Mouse (Mus musculus) layer of hippocampus, adult 9-10 months (tissue): ENCODE measurements around the gene Cd300e.
A peak's percentile ranks its signal among the peaks of the same experiment; 100 is the strongest.

Experiments
- DNase-seq: peaks from one replicate; pipeline ENCODE4 v3.0.0; 2022; ENCODE audit warnings: low spot score

The Cd300e gene

GRCm38 (mm10) chr11:115062077-115062476 lies at the start of gene Cd300e:
TSS of gene Cd300e (minus strand) at chr11:115062177.
- DNase-seq: no peak

- DNase-seq: no peak
These were observed 48.3 kb upstream of the Cd300e start for GRCm38 (mm10) chr11:115110271-115110670.

- DNase-seq: no peak
These were observed 46.2 kb upstream of the Cd300e start for GRCm38 (mm10) chr11:115108176-115108575.

- no peak for DNase-seq
These were observed 45.5 kb upstream of the Cd300e start for GRCm38 (mm10) chr11:115107403-115107916.

GRCm38 (mm10) chr11:115106638-115107037 lies 44.7 kb upstream of the Cd300e start:
- DNase-seq: no peak

GRCm38 (mm10) chr11:115104769-115105563 lies 43.0 kb upstream of the Cd300e start:
- DNase-seq: no peak

- DNase-seq: no peak
These were observed 41.8 kb upstream of the Cd300e start for GRCm38 (mm10) chr11:115103470-115104413.

- DNase-seq: no peak
These were observed 40.1 kb upstream of the Cd300e start for GRCm38 (mm10) chr11:115102116-115102515.

- DNase-seq: no peak
These were observed 39.7 kb upstream of the Cd300e start for GRCm38 (mm10) chr11:115101615-115102051.

- no peak for DNase-seq
These were observed 38.8 kb upstream of the Cd300e start for GRCm38 (mm10) chr11:115100741-115101140.

- DNase-seq: no peak
These were observed 38.1 kb upstream of the Cd300e start for GRCm38 (mm10) chr11:115100032-115100621.

- DNase-seq: no peak
These were observed 37.4 kb upstream of the Cd300e start for GRCm38 (mm10) chr11:115099241-115099840.

- no peak for DNase-seq
These were observed 36.4 kb upstream of the Cd300e start for GRCm38 (mm10) chr11:115098203-115098932.

- DNase-seq: no peak
These were observed 30.2 kb upstream of the Cd300e start for GRCm38 (mm10) chr11:115092140-115092539.

- no peak for DNase-seq
These were observed 29.5 kb upstream of the Cd300e start, which contains the start of gene Rab37 for GRCm38 (mm10) chr11:115091362-115091901. TSS of gene Rab37 (plus strand) at chr11:115091431.

- no peak for DNase-seq
These were observed 27.9 kb upstream of the Cd300e start for GRCm38 (mm10) chr11:115089853-115090252.

GRCm38 (mm10) chr11:115086213-115086612 lies 24.2 kb upstream of the Cd300e start:
- DNase-seq: no peak

- DNase-seq: no peak
These were observed 23.1 kb upstream of the Cd300e start for GRCm38 (mm10) chr11:115085064-115085463.

GRCm38 (mm10) chr11:115084595-115084994 lies 22.6 kb upstream of the Cd300e start:
- no peak for DNase-seq

- DNase-seq: peak; percentile 62
These were observed 21.6 kb upstream of the Cd300e start for GRCm38 (mm10) chr11:115083376-115084139.
